Mouse (Mus musculus) MEL (cell line): Measurements from ENCODE around the gene Aga.

Source experiments
- BHLHE40 ChIP-seq: IDR thresholded peaks from 2 replicates; pipeline ENCODE4 v1.6.1; 2012; ENCODE audit warnings: low read depth, mild to moderate bottlenecking, inconsistent platforms, low read length, improper control_type of control experiment, borderline replicate concordance
- CTCF ChIP-seq, 3 experiments: IDR thresholded peaks in 2 of 3; conservative IDR thresholded peaks in 1 of 3; 2 replicates each; pipeline ENCODE4 v1.5.1; 2011 to 2012; ENCODE audit warnings: low read length in 3 of 3, low read depth in 2 of 3, mild to moderate bottlenecking in 2 of 3, improper control_type of control experiment in 1 of 3, inconsistent platforms in 1 of 3, mixed read lengths in 1 of 3, moderate library complexity in 1 of 3; ENCODE audit not compliant: control insufficient read depth in 1 of 3, insufficient read depth in 1 of 3, poor library complexity in 1 of 3, severe bottlenecking in 1 of 3
- POLR2AphosphoS5 ChIP-seq: IDR thresholded peaks from 2 replicates; pipeline ENCODE4 v1.6.1; 2012; ENCODE audit warnings: low read depth, borderline replicate concordance, mild to moderate bottlenecking, inconsistent platforms, low read length, moderate library complexity, mixed read lengths
- RAD21 ChIP-seq: IDR thresholded peaks from 2 replicates; pipeline ENCODE4 v1.6.1; 2011; ENCODE audit warnings: mild to moderate bottlenecking, low read depth, low read length, improper control_type of control experiment
- ZKSCAN1 ChIP-seq: IDR thresholded peaks from 2 replicates; pipeline ENCODE4 v1.6.1; 2012; ENCODE audit warnings: low read depth, mild to moderate bottlenecking, inconsistent platforms, low read length, improper control_type of control experiment, moderate library complexity

- TF ChIP-seq BHLHE40, result no peak
- no peak for TF ChIP-seq POLR2AphosphoS5
- no peak for TF ChIP-seq CTCF (IDR thresholded peaks at IDR 0.05 in 2 of 3, conservative IDR thresholded peaks at IDR 0.05 in 1 of 3; ENCODE audit: control insufficient read depth in 1 of 3, insufficient read depth in 1 of 3, low read depth in 2 of 3, low read length in 3 of 3, poor library complexity in 1 of 3, severe bottlenecking in 1 of 3)
- TF ChIP-seq RAD21, result no peak
- no peak for TF ChIP-seq ZKSCAN1
Observed at GRCm38 (mm10) chr8:53566223-53566622, 54.7 kb downstream of the Aga start.
